Mouse (Mus musculus) ES-Bruce4 (cell line): ENCODE measurements at regions not wholly inside any gene's neighbourhood (a gene's known extent, or its start where the extent isn't known, plus 50 kb on each side); places are given as distances from the start of the nearest gene placed in this dataset.
"Not testable (repeated sequence)": the region's sequence is repeated elsewhere in the genome, so short reads cannot be mapped to it uniquely, and the experiment has no call there.

Source experiments
- H3K27ac ChIP-seq: 2 replicates; pipeline ENCODE4 v1.5.1; 2012; ENCODE audit warnings: low read length, inconsistent platforms; ENCODE audit not compliant: insufficient read depth
- H3K27me3 ChIP-seq: 2 replicates; pipeline ENCODE4 v1.6.1; 2012; ENCODE audit warnings: mild to moderate bottlenecking, low read length, inconsistent platforms; ENCODE audit not compliant: control insufficient read depth, poor library complexity, insufficient read depth, severe bottlenecking
- H3K36me3 ChIP-seq: 2 replicates; pipeline ENCODE4 v1.6.1; 2012; ENCODE audit warnings: inconsistent platforms, mild to moderate bottlenecking, low read length, moderate library complexity; ENCODE audit not compliant: control insufficient read depth, poor library complexity, insufficient read depth, severe bottlenecking
- H3K4me1 ChIP-seq: one replicate; pipeline ENCODE4 v1.8.1; 2011; ENCODE audit warnings: low read length; ENCODE audit not compliant: control insufficient read depth, insufficient read depth
- H3K4me3 ChIP-seq: 2 replicates; pipeline ENCODE4 v1.5.1; 2011; ENCODE audit warnings: low read depth, mild to moderate bottlenecking, low read length
- H3K9ac ChIP-seq: 2 replicates; pipeline ENCODE4 v1.6.1; 2012; ENCODE audit warnings: low read depth, mild to moderate bottlenecking, inconsistent platforms; ENCODE audit not compliant: poor library complexity, severe bottlenecking
- H3K9me3 ChIP-seq: replicated peaks from 2 replicates; pipeline ENCODE4 v1.6.1; 2012; ENCODE audit warnings: mild to moderate bottlenecking, low read length, inconsistent platforms; ENCODE audit not compliant: control insufficient read depth, poor library complexity, insufficient read depth, severe bottlenecking
- CTCF ChIP-seq: IDR thresholded peaks from one replicate; pipeline ENCODE4 v1.8.1; 2011; ENCODE audit warnings: low read depth, low read length
- EP300 ChIP-seq: IDR thresholded peaks from 2 replicates; pipeline ENCODE4 v1.6.1; 2011; ENCODE audit warnings: low read depth, low read length; ENCODE audit not compliant: insufficient read depth
- POLR2A ChIP-seq: IDR thresholded peaks from one replicate; pipeline ENCODE4 v1.8.1; 2011; ENCODE audit warnings: low read length; ENCODE audit not compliant: insufficient read depth

DNA sequence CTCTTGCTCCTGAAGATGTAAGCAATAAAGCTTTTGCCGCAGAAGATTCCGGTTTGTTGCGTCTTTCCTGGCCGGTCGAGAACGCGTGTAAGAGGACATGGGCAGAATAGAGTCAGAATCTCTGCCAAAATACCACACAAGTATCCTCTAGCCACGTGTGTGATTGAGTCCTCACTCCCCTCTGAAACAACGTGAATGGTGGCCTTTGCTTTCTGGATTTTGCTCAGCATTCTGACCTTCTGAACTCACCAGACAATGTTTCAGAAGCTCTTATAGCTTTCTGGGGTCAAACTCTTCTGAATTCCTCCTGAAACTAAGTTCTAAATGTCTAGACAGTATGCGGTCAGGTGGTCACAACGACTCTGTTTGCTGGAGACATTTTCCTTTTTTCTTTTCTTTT, 202.0 kb upstream of the Btg1 start:
- Histone ChIP-seq H3K4me1 (no peaks in the 10 kb centered on the region), H3K9ac (no peak overlapping the region), H3K36me3 (no peaks in the 10 kb centered on the region), H3K4me3 (no peak overlapping the region), H3K27ac (no peak overlapping the region), H3K27me3 (no peaks in the 10 kb centered on the region), H3K9me3 (peaks cover 7% of the 10 kb centered on the region; the same call in 1 of the 2 replicates)
- TF ChIP-seq CTCF (no peak), POLR2A (no peak), EP300 (no peak)

DNA sequence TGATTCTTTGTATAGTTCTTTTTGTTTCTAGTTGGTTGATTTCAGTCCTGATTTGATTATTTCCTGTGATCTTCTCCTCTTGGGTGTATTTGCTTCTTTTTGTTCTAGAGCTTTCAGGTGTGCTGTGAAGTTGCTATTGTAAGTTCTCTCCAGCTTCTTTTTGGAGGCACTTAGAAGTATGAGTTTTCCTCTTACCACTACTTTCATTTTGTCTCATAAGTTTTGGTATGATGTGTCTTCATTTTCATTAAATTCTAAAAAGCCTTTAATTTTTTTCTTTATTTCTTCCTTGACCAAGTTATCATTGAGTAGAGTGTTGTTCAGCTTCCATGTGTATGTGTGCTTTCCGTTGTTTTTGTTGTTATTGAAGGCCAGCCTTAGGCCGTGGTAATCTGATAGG, 195.3 kb upstream of the Btg1 start:
- not testable (repeated sequence) for H3K9ac ChIP-seq, H3K27me3 ChIP-seq, H3K36me3 ChIP-seq, H3K4me3 ChIP-seq, H3K9me3 ChIP-seq, H3K27ac ChIP-seq, H3K4me1 ChIP-seq

DNA sequence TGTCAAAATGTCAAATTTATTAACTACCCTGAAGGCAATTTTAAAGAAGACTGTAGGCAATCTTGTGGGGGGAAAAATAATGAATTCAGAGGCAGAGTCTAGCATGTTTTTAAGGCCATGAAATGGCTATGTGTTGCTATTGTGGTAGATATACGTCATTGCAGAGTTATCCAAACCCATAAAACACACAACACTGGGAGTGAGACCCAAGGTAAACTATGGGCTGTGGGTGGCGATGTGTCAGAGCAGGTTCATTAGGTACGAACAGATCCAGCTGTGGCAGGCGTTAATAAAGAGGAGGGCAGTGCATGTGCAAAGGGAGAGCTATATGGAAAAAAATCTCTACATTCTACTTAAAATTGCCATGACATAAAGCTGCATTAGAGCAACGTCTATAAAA, 189.4 kb upstream of the Btg1 start:
- TF ChIP-seq EP300 (no peak), POLR2A (no peak), CTCF (no peak)
- no peak overlapping the region for H3K9ac ChIP-seq
- H3K27ac ChIP-seq, result no peak overlapping the region
- no peaks in the 10 kb centered on the region for H3K4me1 ChIP-seq
- no peaks in the 10 kb centered on the region for H3K9me3 ChIP-seq
- H3K4me3 ChIP-seq, result no peak overlapping the region
- H3K27me3 ChIP-seq, result no peaks in the 10 kb centered on the region
- H3K36me3 ChIP-seq, result no peaks in the 10 kb centered on the region

DNA sequence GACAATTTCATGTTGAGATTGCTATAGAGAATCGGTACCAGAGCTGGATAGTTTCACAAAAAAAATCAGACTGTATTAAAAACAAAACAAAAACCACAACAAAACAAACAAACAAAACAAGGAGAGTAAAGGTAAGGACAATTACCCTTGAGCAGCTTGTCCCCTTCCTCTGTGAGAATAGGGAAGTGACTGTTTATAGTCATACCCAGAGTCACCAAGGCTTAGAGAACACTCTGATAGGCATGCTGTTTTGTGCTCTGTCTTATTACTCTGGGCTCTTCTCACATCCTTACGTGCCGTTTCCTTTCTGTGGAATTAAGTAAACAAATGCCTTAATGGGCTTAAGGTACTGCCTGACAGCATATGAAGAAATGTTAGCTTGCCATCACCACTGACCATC, 186.7 kb upstream of the Btg1 start:
- H3K9me3 ChIP-seq, result no peaks in the 10 kb centered on the region
- H3K4me3 ChIP-seq, result no peak overlapping the region
- no peak overlapping the region for H3K9ac ChIP-seq
- no peak overlapping the region for H3K27ac ChIP-seq
- H3K36me3 ChIP-seq, result no peaks in the 10 kb centered on the region
- H3K27me3 ChIP-seq, result no peaks in the 10 kb centered on the region
- no peak for TF ChIP-seq POLR2A
- TF ChIP-seq EP300, result no peak
- no peak for TF ChIP-seq CTCF
- H3K4me1 ChIP-seq, result no peaks in the 10 kb centered on the region

DNA sequence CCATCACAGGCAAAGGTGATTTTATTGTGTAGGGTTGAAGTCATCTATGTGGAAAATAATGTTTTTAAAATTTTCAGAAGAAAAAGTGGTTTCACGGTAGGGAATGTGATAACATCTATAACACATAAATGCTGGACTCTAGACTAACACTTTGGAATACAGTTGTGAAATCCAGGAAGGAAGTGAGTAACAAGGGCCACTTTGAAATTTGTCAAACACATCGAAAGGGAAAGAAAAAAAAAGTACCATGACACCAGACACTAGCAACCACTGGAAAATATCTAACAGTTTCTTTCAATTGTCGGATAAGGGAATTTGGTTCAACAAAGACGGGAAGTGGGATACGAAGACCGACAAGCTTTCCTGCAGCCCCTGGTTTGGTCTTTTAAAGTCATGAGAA, 181.7 kb upstream of the Btg1 start:
- H3K27ac ChIP-seq, result no peak overlapping the region
- H3K9ac ChIP-seq, result no peak overlapping the region
- H3K36me3 ChIP-seq, result no peaks in the 10 kb centered on the region
- TF ChIP-seq EP300 (no peak), POLR2A (no peak), CTCF (no peak)
- no peaks in the 10 kb centered on the region for H3K9me3 ChIP-seq
- H3K4me1 ChIP-seq, result no peaks in the 10 kb centered on the region
- H3K4me3 ChIP-seq, result no peak overlapping the region
- no peaks in the 10 kb centered on the region for H3K27me3 ChIP-seq

DNA sequence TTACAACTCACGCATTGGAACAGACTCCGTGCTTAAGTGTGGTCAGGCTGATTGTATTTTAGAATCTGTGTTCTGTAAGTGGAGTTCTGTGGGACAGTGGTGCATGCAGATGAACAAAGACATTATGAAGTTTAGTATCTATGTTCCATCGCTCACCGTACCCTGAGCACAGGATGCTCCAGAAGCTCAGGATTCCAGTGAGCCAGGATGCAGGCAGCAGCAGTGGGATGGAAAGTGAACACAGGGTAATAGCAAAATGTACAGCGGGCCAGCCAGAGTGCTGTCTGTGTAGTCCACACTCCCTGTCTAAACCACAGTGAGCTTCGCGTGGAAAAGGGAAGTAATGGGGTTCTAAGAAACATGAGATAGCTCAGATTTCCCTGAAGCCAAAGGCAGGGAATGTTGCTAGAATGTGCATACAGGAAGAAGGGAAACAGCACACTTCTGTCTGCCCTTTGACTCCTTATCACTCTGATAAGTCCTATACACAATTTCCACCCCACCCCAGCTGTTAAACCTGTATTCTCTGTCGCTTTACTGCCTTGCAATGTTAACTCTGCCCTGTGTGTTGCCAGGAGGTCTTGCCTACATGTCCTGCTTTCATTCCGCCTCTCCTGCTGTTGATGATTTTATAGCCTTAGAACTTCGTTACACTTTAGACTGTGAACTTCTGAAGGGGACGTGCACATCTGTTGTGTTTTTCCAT, 178.3 kb upstream of the Btg1 start:
- H3K4me1 ChIP-seq, result no peaks in the 10 kb centered on the region
- TF ChIP-seq EP300 (no peak), CTCF (no peak), POLR2A (no peak)
- no peak overlapping the region for H3K9ac ChIP-seq
- H3K9me3 ChIP-seq, result no peaks in the 10 kb centered on the region
- no peaks in the 10 kb centered on the region for H3K27me3 ChIP-seq
- no peak overlapping the region for H3K27ac ChIP-seq
- H3K4me3 ChIP-seq, result no peak overlapping the region
- no peaks in the 10 kb centered on the region for H3K36me3 ChIP-seq
